ENCODE assay signal across 23 mouse cellular contexts in the genomic region with DNA sequence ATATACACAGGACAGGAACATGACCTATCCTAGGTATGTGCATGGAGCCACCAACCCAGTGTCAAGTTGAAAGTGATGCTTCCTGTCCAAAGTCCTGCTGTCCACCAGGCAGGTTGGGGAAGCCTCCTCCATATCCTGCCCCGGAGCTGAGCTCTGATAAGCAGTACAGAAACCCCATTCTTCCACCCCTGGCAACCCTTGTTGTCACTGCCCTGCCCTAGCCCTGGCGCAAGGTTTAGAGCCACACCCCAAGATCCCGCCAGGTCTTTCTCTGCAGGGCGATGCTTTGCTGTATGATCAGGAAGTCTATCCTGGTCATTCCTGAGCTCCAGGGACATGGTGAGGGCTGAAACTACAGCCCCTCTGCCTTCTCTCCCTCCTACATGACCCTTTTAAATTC.
"Had no signal": no experiment of that assay in that cellular context is flagged by ENCODE, and none has a peak within 500 bp of the region (broad histone marks: within the 10 kb centered on the region; RNA-seq: fewer than 3 reads in every experiment).

No protein-coding gene starts in this region.

- H3K27ac ChIP-seq: heart, adult 2 months; heart, embryonic 13.5 days; heart, embryonic 15.5 days; hindbrain, embryonic 14.5 days; limb, embryonic 13.5 days; limb, embryonic 15.5 days had no signal

- DNase-seq: forebrain, postnatal 0 days; gastrocnemius, postnatal 14 days; gastrocnemius, postnatal 36 days; heart, adult 11 months; heart, adult 2 months; heart, postnatal 14 days; heart, postnatal 36 days; kidney, adult 11 months; kidney, adult 2 months; kidney, adult 9 months; kidney, postnatal 10 days; kidney, postnatal 36 days; layer of hippocampus, adult 9-11 months; layer of hippocampus, postnatal 36 days; left cerebral cortex, postnatal 4 days had no signal

- H3K4me3 ChIP-seq: heart, adult 2 months; heart, embryonic 13.5 days; heart, embryonic 15.5 days; limb, embryonic 13.5 days; limb, embryonic 15.5 days had no signal

- H3K4me2 ChIP-seq: heart, embryonic 11.5 days; heart, embryonic 13.5 days; heart, embryonic 15.5 days; hindbrain, embryonic 14.5 days; limb, embryonic 13.5 days; limb, embryonic 15.5 days had no signal

- H3K9ac ChIP-seq: forebrain, postnatal 0 days; heart, embryonic 13.5 days; heart, embryonic 15.5 days; hindbrain, embryonic 14.5 days; limb, embryonic 13.5 days; limb, embryonic 15.5 days had no signal

- H3K36me3 ChIP-seq: heart, embryonic 15.5 days; limb, embryonic 13.5 days; limb, embryonic 15.5 days had no signal

- ATAC-seq: forebrain, postnatal 0 days; hindbrain, embryonic 16.5 days; inflammation-experienced regulatory T-cells, adult 6 months had no signal

- H3K27me3 ChIP-seq: heart, embryonic 13.5 days; heart, embryonic 15.5 days; limb, embryonic 13.5 days; limb, embryonic 15.5 days had no signal

- H3K9me3 ChIP-seq: heart, embryonic 13.5 days; heart, embryonic 15.5 days; limb, embryonic 13.5 days; limb, embryonic 15.5 days had no signal
